Mouse (Mus musculus): ENCODE measurements at regions not wholly inside any gene's neighbourhood (a gene's known extent, or its start where the extent isn't known, plus 50 kb on each side); places are given as distances from the start of the nearest gene placed in this dataset.

GRCm38 (mm10) chr10:91637911-91638310 lies 456.8 kb upstream of the Tmpo start:
- dilution Hi-C loops (cut with MboI; ENCODE audit: extremely low pct_ligation_motif_present, extremely low pct_unique_long_range_greater_than_20kb, low sequenced_read_pairs) (no loop called here), in situ Hi-C loops (cut with MboI; ENCODE audit: low pct_ligation_motif_present, low pct_unique_long_range_greater_than_20kb, low sequenced_read_pairs) (no loop called here)
- H3K27me3 ChIP-seq (replicated peaks): no peaks in the 10 kb centered on the region

DNA sequence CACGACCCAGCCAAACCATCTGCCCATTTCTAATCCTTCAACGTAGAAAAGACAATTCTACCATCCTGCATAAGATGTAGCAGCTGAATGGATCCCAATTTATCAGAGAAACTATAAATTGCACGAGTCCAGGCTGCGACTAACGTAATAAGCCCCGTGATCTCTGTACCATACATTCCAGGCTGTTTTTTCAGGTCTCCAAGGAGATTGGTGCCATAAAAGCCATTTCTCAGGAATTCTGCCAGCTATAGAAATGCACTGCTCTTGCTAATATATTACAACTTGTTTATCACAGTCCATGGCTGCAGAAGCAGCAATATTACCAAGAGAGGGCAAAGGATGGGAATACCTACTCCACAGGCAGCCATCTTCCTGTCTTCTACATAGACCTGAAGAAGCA lies 447.6 kb upstream of the Tmpo start:
- H3K4me3 ChIP-seq (replicated peaks in 1 of 3; ENCODE audit: low read depth in 2 of 3, low read length in 2 of 3, poor library complexity in 1 of 3): no peak overlapping the region
- no peak for DNase-seq (ENCODE audit: extremely low read depth)
- no peak overlapping the region for H3K9ac ChIP-seq (ENCODE audit: insufficient read depth, low read depth)
- TF ChIP-seq HCFC1 (IDR thresholded peaks at IDR 0.05; ENCODE audit: low read depth, low read length): no peak
- no peak for TF ChIP-seq TBP (conservative IDR thresholded peaks at IDR 0.05; ENCODE audit: low read depth, low read length)
- TF ChIP-seq CHD2 (IDR thresholded peaks at IDR 0.05; ENCODE audit: low read length): no peak
- TF ChIP-seq MAX (IDR thresholded peaks at IDR 0.05; ENCODE audit: low read length): no peak
- no peak overlapping the region for H3K27ac ChIP-seq (ENCODE audit: insufficient read depth, low read depth)
- H3K9me3 ChIP-seq (replicated peaks; ENCODE audit: low read length): peaks cover 11% of the 10 kb centered on the region
- in situ Hi-C loops (cut with MboI; ENCODE audit: low pct_ligation_motif_present, low pct_unique_long_range_greater_than_20kb, low sequenced_read_pairs) (no loop called here), dilution Hi-C loops (cut with MboI; ENCODE audit: extremely low pct_ligation_motif_present, extremely low pct_unique_long_range_greater_than_20kb, low sequenced_read_pairs) (no loop called here)
- H3K36me3 ChIP-seq (replicated peaks in 1 of 2; ENCODE audit: control insufficient read depth in 1 of 2, insufficient read depth in 1 of 2, low read length in 1 of 2): no peaks in the 10 kb centered on the region
- no peaks in the 10 kb centered on the region for H3K79me2 ChIP-seq (replicated peaks; ENCODE audit: control insufficient read depth, extremely low read depth, insufficient read depth, poor library complexity, severe bottlenecking)
- no peak overlapping the region for H3K4me2 ChIP-seq (ENCODE audit: insufficient read depth, low read depth, poor library complexity, severe bottlenecking)
- H3K27me3 ChIP-seq (replicated peaks): no peaks in the 10 kb centered on the region
- no peaks in the 10 kb centered on the region for H3K4me1 ChIP-seq (ENCODE audit: control insufficient read depth in 1 of 2, insufficient read depth in 2 of 2)

More at GRCm38 (mm10) chr10:91637911-91638310, 456.8 kb upstream of the Tmpo start:
- DNase-seq (ENCODE audit: extremely low read depth): no peak
- Histone ChIP-seq H3K4me2 (ENCODE audit: insufficient read depth, low read depth, poor library complexity, severe bottlenecking) (no peak overlapping the region), H3K4me1 (ENCODE audit: control insufficient read depth in 1 of 2, insufficient read depth in 2 of 2) (no peaks in the 10 kb centered on the region), H3K79me2 (replicated peaks; ENCODE audit: control insufficient read depth, extremely low read depth, insufficient read depth, poor library complexity, severe bottlenecking) (no peaks in the 10 kb centered on the region), H3K9ac (ENCODE audit: insufficient read depth, low read depth) (no peak overlapping the region), H3K27ac (ENCODE audit: insufficient read depth, low read depth) (no peak overlapping the region), H3K9me3 (replicated peaks; ENCODE audit: low read length) (peaks cover 7% of the 10 kb centered on the region), H3K4me3 (replicated peaks in 1 of 3; ENCODE audit: low read depth in 2 of 3, low read length in 2 of 3, poor library complexity in 1 of 3) (no peak overlapping the region), H3K36me3 (replicated peaks in 1 of 2; ENCODE audit: control insufficient read depth in 1 of 2, insufficient read depth in 1 of 2, low read length in 1 of 2) (no peaks in the 10 kb centered on the region)
- no peak for TF ChIP-seq MYC (IDR thresholded peaks at IDR 0.05; ENCODE audit: low read depth, low read length)
- TF ChIP-seq IRF4 (IDR thresholded peaks at IDR 0.05; ENCODE audit: low read depth, low read length): no peak
- no peak for TF ChIP-seq ZKSCAN1 (IDR thresholded peaks at IDR 0.05; ENCODE audit: borderline replicate concordance, low read depth, low read length)
- TF ChIP-seq KAT2A (IDR thresholded peaks at IDR 0.05; ENCODE audit: insufficient replicate concordance, low read length): no peak
- TF ChIP-seq CHD1 (IDR thresholded peaks at IDR 0.05; ENCODE audit: low read depth, low read length): no peak

GRCm38 (mm10) chr10:91622281-91622680 lies 441.2 kb upstream of the Tmpo start:
- in situ Hi-C loops (cut with MboI; ENCODE audit: low pct_ligation_motif_present, low pct_unique_long_range_greater_than_20kb, low sequenced_read_pairs): no loop called here
- dilution Hi-C loops (cut with MboI; ENCODE audit: extremely low pct_ligation_motif_present, extremely low pct_unique_long_range_greater_than_20kb, low sequenced_read_pairs): no loop called here
- no peaks in the 10 kb centered on the region for H3K4me1 ChIP-seq (ENCODE audit: control insufficient read depth in 1 of 2, insufficient read depth in 2 of 2)
- TF ChIP-seq JUN (IDR thresholded peaks at IDR 0.05; ENCODE audit: insufficient read depth, low read depth, low read length) (no peak), MXI1 (IDR thresholded peaks at IDR 0.05; ENCODE audit: low read depth, low read length) (no peak), ZKSCAN1 (IDR thresholded peaks at IDR 0.05; ENCODE audit: borderline replicate concordance, low read depth, low read length) (no peak), BHLHE40 (IDR thresholded peaks at IDR 0.05; ENCODE audit: low read depth, low read length) (no peak), MEF2A (IDR thresholded peaks at IDR 0.05; ENCODE audit: borderline replicate concordance, low read depth, low read length) (no peak), MAZ (IDR thresholded peaks at IDR 0.05; ENCODE audit: low read depth, low read length) (no peak), ZC3H11A (IDR thresholded peaks at IDR 0.05; ENCODE audit: low read depth, low read length) (no peak), POLR2AphosphoS2 (IDR thresholded peaks at IDR 0.05; ENCODE audit: low read depth, low read length) (no peak), E2F4 (IDR thresholded peaks at IDR 0.05; ENCODE audit: insufficient replicate concordance, low read depth, low read length) (no peak), NRF1 (IDR thresholded peaks at IDR 0.05; ENCODE audit: low read depth, low read length) (no peak), MAFK (IDR thresholded peaks at IDR 0.05; ENCODE audit: insufficient replicate concordance, low read length) (no peak), PAX5 (IDR thresholded peaks at IDR 0.05; ENCODE audit: low read length) (no peak), NELFE (IDR thresholded peaks at IDR 0.05; ENCODE audit: low read depth, low read length) (no peak), RAD21 (IDR thresholded peaks at IDR 0.05; ENCODE audit: low read depth, low read length) (no peak), IRF4 (IDR thresholded peaks at IDR 0.05; ENCODE audit: low read depth, low read length) (no peak), EP300 (IDR thresholded peaks at IDR 0.05; ENCODE audit: low read length) (no peak)
- H3K27ac ChIP-seq (ENCODE audit: insufficient read depth, low read depth): no peak overlapping the region
- H3K36me3 ChIP-seq (replicated peaks in 1 of 2; ENCODE audit: control insufficient read depth in 1 of 2, insufficient read depth in 1 of 2, low read length in 1 of 2): no peaks in the 10 kb centered on the region
- H3K27me3 ChIP-seq (replicated peaks): no peaks in the 10 kb centered on the region
- H3K9me3 ChIP-seq (replicated peaks; ENCODE audit: low read length): peaks cover 13% of the 10 kb centered on the region
- no peak overlapping the region for H3K4me2 ChIP-seq (ENCODE audit: insufficient read depth, low read depth, poor library complexity, severe bottlenecking)
- no peak for DNase-seq (ENCODE audit: extremely low read depth)
- H3K79me2 ChIP-seq (replicated peaks; ENCODE audit: control insufficient read depth, extremely low read depth, insufficient read depth, poor library complexity, severe bottlenecking): no peaks in the 10 kb centered on the region
- H3K9ac ChIP-seq (ENCODE audit: insufficient read depth, low read depth): no peak overlapping the region
- no peak overlapping the region for H3K4me3 ChIP-seq (replicated peaks in 1 of 3; ENCODE audit: low read depth in 2 of 3, low read length in 2 of 3, poor library complexity in 1 of 3)
